Mouse (Mus musculus) effector memory CD4-positive, alpha-beta T cell, adult 5 months (primary cell): ENCODE measurements around the gene Coa4. TPM values are rescaled to one million over a fixed set of nuclear protein-coding genes. Genes with fewer than 3 reads are reported as not detected.

Experiments used
- polyA plus RNA-seq: library from polyadenylated mRNA; unstranded; fragments of 100-300 nt; shearing (Covaris generic); gene quantifications from one replicate; pipeline ENCODE4 v1.2.1, GENCODE M21; 2017

The Coa4 gene
- 3.1 TPM for polyA plus RNA-seq

GRCm38 (mm10) chr7:100536804-100537518 lies at the start of gene Coa4:
Coa4 (plus strand) TSS chr7:100537071.

DNA sequence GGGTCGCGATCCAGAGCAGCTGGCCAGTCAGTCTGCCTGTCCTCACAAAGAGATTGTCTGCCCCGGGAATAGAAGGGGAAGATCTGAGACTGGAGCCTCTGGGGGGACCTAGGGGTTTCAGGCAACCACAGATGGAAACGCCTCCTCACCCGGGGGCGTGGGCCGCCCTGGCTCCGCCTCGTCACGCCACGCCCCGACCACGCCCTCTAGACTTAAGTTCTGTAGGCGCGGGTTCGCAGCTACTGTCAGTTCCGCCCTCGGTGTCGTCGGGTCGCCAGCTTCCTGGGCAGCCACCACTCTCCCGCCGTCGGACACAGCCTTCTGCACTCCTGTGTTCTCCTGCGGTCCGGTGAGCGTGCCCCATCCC lies 43.8 kb upstream of the Coa4 start, which contains the start of gene Ucp2:
Gene Ucp2, plus strand, starts transcription at position 221 of the 367 bp plus-strand sequence.

DNA sequence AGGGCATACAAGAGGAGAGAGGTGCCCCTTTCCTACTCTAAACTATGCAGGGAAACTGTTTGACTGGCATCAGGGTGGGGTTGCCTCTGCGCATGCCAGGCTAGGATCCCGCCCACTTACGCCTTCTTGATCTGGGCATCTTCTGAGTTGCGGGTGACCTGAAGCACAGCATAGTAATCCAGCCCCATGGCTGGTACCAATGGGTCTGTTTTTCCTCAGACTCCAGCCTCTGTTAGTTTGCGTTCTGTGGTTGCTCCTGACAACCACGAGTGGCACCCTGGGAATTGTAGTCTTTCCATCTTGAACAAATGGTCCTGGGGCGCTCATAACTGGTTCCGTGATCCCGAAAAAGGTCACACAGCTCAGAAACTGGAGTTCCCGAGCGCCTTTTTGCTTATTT lies 22.3 kb upstream of the Coa4 start, which contains the start of gene Dnajb13:
Gene Dnajb13, minus strand, starts transcription at position 388 of the 400 bp plus-strand sequence.

Other genes with a start within 250 kb of the Coa4 start
- gene C2cd3, start 164.8 kb upstream of the Coa4 start, polyA plus RNA-seq = 42.6 TPM
- gene Ppme1, start 164.8 kb upstream of the Coa4 start, polyA plus RNA-seq = 36.0 TPM
- not detected for gene Ucp3, start 64.1 kb upstream of the Coa4 start, polyA plus RNA-seq
- 925 TPM for gene Ucp2, start 43.7 kb upstream of the Coa4 start, polyA plus RNA-seq
- gene Dnajb13, start 22.1 kb upstream of the Coa4 start, polyA plus RNA-seq = 7.3 TPM
- gene Rab6a, start 70.3 kb downstream of the Coa4 start, polyA plus RNA-seq = 68.7 TPM
- 38.2 TPM for gene Mrpl48, start 71.2 kb downstream of the Coa4 start, polyA plus RNA-seq
- gene Plekhb1, start 125.3 kb downstream of the Coa4 start, polyA plus RNA-seq = not detected
- 20.4 TPM for gene Fam168a, start 169.6 kb downstream of the Coa4 start, polyA plus RNA-seq